Mouse (Mus musculus) neutrophil, adult 59 days (primary cell): ENCODE data around the gene Nfx1. TPM values are rescaled to one million over a fixed set of nuclear protein-coding genes. Genes with fewer than 3 reads are reported as not detected.

Experiments used
- total RNA-seq, 2 experiments: library from RNA; stranded (reverse); gene quantifications; 1 replicate in 1 of 2; 2 replicates in 1 of 2; pipeline ENCODE4 v1.2.4; 2023

Gene Nfx1
- total RNA-seq, result 10 to 100 TPM; 27.4 to 30.9 TPM

DNA sequence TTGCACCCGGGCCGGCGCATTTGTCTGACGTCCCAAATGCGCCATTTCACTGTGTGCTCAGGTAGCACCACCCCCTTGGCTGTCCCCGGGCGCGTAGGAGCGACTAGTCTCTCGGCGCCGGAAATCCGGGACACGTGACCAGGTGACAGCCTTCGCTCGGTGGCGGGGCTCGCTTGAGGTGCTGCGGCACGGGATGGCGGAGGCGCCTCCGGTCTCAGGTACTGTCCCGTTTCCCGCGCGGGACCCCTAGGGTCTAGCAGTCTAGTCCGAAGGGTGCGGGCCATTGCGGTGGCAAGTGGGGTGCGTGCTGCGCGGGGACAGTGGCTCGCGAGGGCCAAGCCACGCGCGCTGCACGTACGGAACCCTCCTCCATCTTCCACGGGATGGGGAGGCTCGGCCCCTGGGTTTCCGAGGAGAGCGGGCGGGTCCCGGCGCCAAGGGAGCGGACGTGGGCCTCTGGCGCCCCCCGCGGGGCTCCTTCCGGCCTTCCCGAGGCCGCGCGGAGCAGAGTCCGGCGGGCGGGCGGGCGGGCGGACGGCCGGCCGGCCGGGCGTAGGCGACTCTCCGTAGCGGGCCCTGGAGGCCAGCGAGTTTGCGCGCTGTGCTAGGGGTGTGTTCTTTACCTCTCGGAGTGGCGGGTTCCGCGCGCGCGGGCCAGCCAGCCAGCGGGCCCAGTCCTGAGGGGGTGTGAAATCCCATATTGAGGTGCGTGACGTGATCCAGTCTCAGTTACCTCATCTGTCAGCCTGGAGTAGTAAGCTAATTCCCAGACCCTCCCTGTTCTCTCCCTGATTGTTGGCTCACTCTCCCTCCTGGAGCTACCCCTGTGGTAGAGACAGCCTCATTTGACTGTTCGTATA is at the start of gene Nfx1:
Nfx1 (plus strand) TSS at position 65 of the 860 bp plus-strand sequence.

DNA sequence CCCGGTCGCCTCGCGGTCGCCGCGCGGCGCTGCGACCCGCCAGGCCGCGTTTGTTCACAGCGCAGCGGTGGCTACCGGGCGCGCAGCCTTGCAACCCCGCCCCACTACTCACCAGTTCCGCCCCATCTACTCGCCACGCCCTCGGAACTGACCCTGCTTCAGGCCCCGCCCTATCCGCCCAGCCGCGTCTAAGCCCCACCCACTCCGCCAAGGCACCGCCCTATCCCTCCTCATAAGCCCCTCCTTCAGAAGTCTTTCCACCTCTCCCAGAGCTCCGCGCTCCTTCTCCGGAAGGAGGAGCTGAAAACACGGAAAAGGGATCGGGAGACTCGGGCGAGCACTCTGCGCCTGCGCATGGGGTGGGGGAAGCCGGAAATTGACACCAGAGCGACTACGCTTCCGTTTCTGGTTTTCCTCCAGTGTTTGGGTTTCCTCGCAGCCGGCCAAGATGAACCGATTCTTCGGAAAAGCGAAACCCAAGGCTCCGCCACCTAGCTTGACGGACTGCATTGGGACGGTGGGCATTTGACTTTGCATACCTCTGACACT is 22.5 kb upstream of the Nfx1 start, which contains the start of the genes Bag1 and Chmp5:
Bag1 (minus strand) TSS at position 135 of the 549 bp plus-strand sequence.
Chmp5 (plus strand) TSS at position 248 of the 549 bp plus-strand sequence.

DNA sequence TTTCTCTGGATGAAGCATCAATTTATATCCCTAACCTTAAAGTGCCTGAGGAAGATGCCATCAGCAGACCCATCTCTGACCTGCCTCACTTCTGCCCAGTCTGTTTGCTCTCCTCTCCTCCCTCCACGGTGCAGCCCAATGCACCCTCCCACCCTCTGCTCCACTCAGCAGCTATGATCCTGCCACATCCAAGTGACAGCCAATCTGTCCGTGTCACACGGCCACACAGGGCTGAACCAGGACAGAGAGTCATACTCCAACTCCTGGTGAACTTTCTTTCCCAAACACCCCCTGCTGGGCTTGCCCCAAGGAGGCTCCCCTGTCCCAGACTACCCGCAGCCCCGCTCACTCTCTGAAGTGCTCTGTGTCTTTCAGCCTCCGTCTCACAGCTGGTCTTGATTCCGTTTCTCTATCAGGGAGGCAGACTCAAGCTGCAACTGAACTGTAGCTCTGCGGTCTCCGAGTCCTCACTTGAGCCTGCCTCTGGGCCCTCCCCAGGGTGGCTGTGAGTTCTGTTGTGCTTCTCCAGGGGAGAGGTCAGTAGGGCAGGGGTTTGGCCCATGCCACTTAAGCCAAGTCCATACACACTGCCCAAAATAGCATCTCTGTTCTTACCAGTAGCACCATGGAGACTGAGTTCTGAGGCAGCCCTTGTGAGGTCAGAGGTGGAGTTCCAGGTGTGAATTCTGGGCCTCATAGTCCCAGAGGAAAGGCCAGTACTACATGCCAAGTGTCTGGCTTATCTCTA is 77.0 kb downstream of the Nfx1 start, which contains the start of gene Aqp7:
Aqp7 (minus strand) TSS at position 616 of the 748 bp plus-strand sequence.

Other genes starting within 250 kb of the Nfx1 start
- gene Dnaja1, start 248.8 kb upstream of the Nfx1 start, total RNA-seq, result 100 to 1,000 TPM; 216 to 288 TPM
- gene Smu1, start 213.0 kb upstream of the Nfx1 start, total RNA-seq, result 10 to 100 TPM; 46.4 to 49.1 TPM
- gene B4galt1, start 116.9 kb upstream of the Nfx1 start, total RNA-seq, result 10 to 100 TPM; 70.5 to 72.8 TPM
- gene Spink4, start 50.9 kb upstream of the Nfx1 start, total RNA-seq, result not detected
- gene Bag1, start 22.6 kb upstream of the Nfx1 start, total RNA-seq, result 10 to 100 TPM; 61.7 to 67.1 TPM
- gene Chmp5, start 22.5 kb upstream of the Nfx1 start, total RNA-seq, result 10 to 100 TPM; 49.7 to 50.9 TPM
- not detected for gene Aqp7, start 77.2 kb downstream of the Nfx1 start, total RNA-seq
- gene Aqp3, start 127.3 kb downstream of the Nfx1 start, total RNA-seq, result not detected
- gene Nol6, start 153.5 kb downstream of the Nfx1 start, total RNA-seq, result 10 to 100 TPM; 19.1 to 23.1 TPM
- gene Ube2r2, start 164.8 kb downstream of the Nfx1 start, total RNA-seq, result 10 to 100 TPM; 50.1 to 54.7 TPM